Mouse (Mus musculus): ENCODE results near the gene Rplp1.

DNA sequence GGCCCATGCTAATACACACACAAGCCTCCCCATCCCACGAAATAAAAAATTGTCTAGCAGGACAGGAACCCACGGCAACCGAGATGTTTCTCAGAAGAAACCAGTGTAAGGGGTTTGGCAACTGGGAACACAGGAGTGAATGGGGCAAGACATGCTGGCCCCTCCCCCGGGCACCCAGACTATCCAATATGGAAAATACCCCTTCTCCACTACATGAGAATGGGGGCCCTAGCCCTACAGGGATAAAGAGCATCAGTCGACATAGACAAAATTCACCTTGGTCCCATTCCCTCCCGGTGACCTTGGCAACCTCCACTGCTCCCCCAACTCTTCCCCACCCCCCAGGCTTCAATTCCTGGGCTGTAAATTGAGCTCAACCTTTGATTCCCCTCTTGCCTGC, 42.5 kb downstream of the Rplp1 start:
- TF ChIP-seq CTCF (IDR thresholded peaks at IDR 0.05; ENCODE audit: borderline replicate concordance, insufficient read depth, low read length) (no peak), POLR2A (IDR thresholded peaks at IDR 0.05; ENCODE audit: low read depth, low read length) (no peak)
